Comparison of ENCODE assay signal across 8 mouse cellular contexts in the genomic region with DNA sequence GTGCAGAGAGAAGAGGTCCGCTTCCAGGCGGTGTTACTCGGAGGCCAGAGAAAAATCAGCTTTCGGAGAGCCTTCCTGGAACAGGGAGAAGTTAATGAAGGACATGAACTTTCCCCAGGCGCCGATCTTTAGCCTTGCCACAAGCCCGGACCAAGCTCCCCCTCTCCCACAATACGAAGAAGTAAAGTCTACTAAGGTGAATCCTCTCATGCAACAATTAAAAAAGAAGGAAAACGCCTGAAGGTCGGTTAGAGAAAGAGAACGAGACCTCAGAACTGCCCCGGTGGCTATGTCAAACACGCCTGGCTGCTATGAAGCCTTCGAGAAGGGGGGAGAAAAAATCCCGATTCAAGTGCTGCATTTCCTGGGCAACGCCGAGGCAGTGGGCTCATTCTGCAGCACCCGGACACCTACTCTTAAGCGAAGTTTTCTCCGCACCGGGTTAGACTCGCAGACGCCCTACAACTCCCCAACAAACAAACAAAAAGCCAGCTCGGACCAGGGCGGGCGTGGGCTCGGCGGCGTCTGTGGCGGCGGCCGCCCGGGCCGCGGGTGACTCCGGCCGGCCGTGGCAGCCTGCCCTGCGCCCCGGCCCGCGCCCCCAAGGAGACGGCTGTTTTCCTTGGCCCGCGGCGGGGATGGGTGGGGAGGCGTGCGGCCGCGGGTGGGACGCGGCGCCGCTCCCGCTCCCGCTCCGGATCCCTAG. TPM values are rescaled to one million over a fixed set of nuclear protein-coding genes. Genes with fewer than 3 reads are reported as not detected.
A peak's percentile ranks its signal among the peaks of the same experiment; 100 is the strongest.
DNase-seq lines count a peak whose midpoint lies in the region; ATAC-seq and TF ChIP-seq lines count a peak whose summit lies in the region.

No protein-coding gene starts in this region.

- TF ChIP-seq CTCF in bone marrow macrophage, adult 2 months (IDR thresholded peaks at IDR 0.05; ENCODE audit: low read depth, low read length): 0 out of 2 replicates have a peak, but pooled peaks have one; percentile 6
- TF ChIP-seq CTCF in liver, postnatal 0 days (IDR thresholded peaks at IDR 0.05; ENCODE audit: low read depth): no peak

- no peak for TF ChIP-seq EP300 in liver, postnatal 0 days (IDR thresholded peaks at IDR 0.05; ENCODE audit: low read depth)

- peak overlapping the region; percentile 73 for H3K27ac ChIP-seq in bone marrow macrophage, adult 2 months (ENCODE audit: insufficient read depth, low read depth, low read length)
- H3K27ac ChIP-seq in intestine, embryonic 15.5 days: peak overlapping the region; percentile 99
- H3K27ac ChIP-seq in liver, postnatal 0 days (ENCODE audit: low read depth): peak overlapping the region; percentile 99

- no peaks in the 10 kb centered on the region for H3K27me3 ChIP-seq in intestine, embryonic 15.5 days (replicated peaks)
- no peaks in the 10 kb centered on the region for H3K27me3 ChIP-seq in liver, postnatal 0 days (ENCODE audit: insufficient read depth, low read length)

- ATAC-seq in intestine, embryonic 15.5 days: no peak; the same call in 1 of the 2 replicates
- peak; percentile 6 for ATAC-seq in liver, postnatal 0 days

- DNase-seq in layer of hippocampus, adult 11-12 months (ENCODE audit: low spot score): peak; percentile 32
- no peak for DNase-seq in layer of hippocampus, postnatal 36 days
- peak; percentile 26 for DNase-seq in forelimb bud, embryonic 11.5 days (ENCODE audit: low read depth, low spot score)
- no peak for DNase-seq in liver, postnatal 0 days
- DNase-seq in retina, embryonic 14.5 days (ENCODE audit: low spot score): peak; percentile 53
- peak; percentile 53 for DNase-seq in yolk sac, embryonic 10.5 days (ENCODE audit: low spot score)

- WGBS in intestine, embryonic 15.5 days: under 1% methylated on average over 57 of the region's 57 CpGs
- 1% methylated on average over 56 of the region's 57 CpGs for WGBS in liver, postnatal 0 days (ENCODE audit: insufficient replicate concordance)

- H3K9me3 ChIP-seq in intestine, embryonic 15.5 days: no peaks in the 10 kb centered on the region
- no peaks in the 10 kb centered on the region for H3K9me3 ChIP-seq in liver, postnatal 0 days (ENCODE audit: low read length)

- peak overlapping the region; percentile 75 for H3K4me3 ChIP-seq in bone marrow macrophage, adult 2 months (ENCODE audit: insufficient read depth, low read length)
- H3K4me3 ChIP-seq in intestine, embryonic 15.5 days (replicated peaks): peak overlapping the region; percentile 96
- peak overlapping the region; percentile 98 for H3K4me3 ChIP-seq in liver, postnatal 0 days (ENCODE audit: low read depth, low read length)

- H3K36me3 ChIP-seq in intestine, embryonic 15.5 days: no peaks in the 10 kb centered on the region
- no peaks in the 10 kb centered on the region for H3K36me3 ChIP-seq in liver, postnatal 0 days (replicated peaks; ENCODE audit: insufficient read depth, low read length)

- peak overlapping the region; percentile 74 for H3K4me2 ChIP-seq in intestine, embryonic 15.5 days (replicated peaks)
- H3K4me2 ChIP-seq in liver, postnatal 0 days (ENCODE audit: low read depth, low read length): peak overlapping the region; percentile 95

- H3K4me1 ChIP-seq in bone marrow macrophage, adult 2 months (ENCODE audit: control insufficient read depth, insufficient read depth, low read length): peaks cover 17% of the 10 kb centered on the region
- H3K4me1 ChIP-seq in intestine, embryonic 15.5 days (replicated peaks): peaks cover 11% of the 10 kb centered on the region
- peaks cover 27% of the 10 kb centered on the region for H3K4me1 ChIP-seq in liver, postnatal 0 days (ENCODE audit: insufficient read depth)

- TF ChIP-seq POLR2A in bone marrow macrophage, adult 2 months (IDR thresholded peaks at IDR 0.05; ENCODE audit: borderline replicate concordance, low read depth, low read length): no peak

- H3K9ac ChIP-seq in intestine, embryonic 15.5 days: peak overlapping the region; percentile 97
- H3K9ac ChIP-seq in liver, postnatal 0 days (replicated peaks): peak overlapping the region; percentile 99

RNA-seq across cellular contexts. Expression of a gene that starts 0.9 kb away (rescaled TPM):
- 100 to 1,000 TPM; 331 to 369 TPM for total RNA-seq in layer of hippocampus, postnatal 36 days (2021)
- polyA plus RNA-seq in bone marrow macrophage, adult 2 months (2012; ENCODE audit: insufficient read depth, insufficient read length, missing spikeins): 14.7 and 22.7 TPM in 2 replicates
- polyA plus RNA-seq in intestine, embryonic 15.5 days (2015; fragmentation: Nextera tagmentation; extraction: Ambion mirVana): 10.2 and 13.6 TPM in 2 replicates
- 4.5 and 5.5 TPM in 2 replicates for polyA plus RNA-seq in liver, postnatal 0 days (2015; fragmentation: Nextera tagmentation; extraction: Ambion mirVana)

Comparison
In these comparisons a context has a peak if more than half of its experiments do, and no peak if none do; other contexts are left out.
1. DNase-seq: peak in layer of hippocampus, adult 11-12 months (single experiment), forelimb bud, embryonic 11.5 days (single experiment), retina, embryonic 14.5 days (single experiment) and yolk sac, embryonic 10.5 days (single experiment); none in layer of hippocampus, postnatal 36 days (0 of 2) and liver, postnatal 0 days (single experiment).
2. Peak in every context shown above with its lines, with median percentiles within 50 percentile points of each other: H3K27ac ChIP-seq and H3K4me3 ChIP-seq.